Mouse (Mus musculus) neural tube, embryonic 15.5 days (tissue): Measurements from ENCODE around the gene Elovl4. TPM values are rescaled to one million over a fixed set of nuclear protein-coding genes. Genes with fewer than 3 reads are reported as not detected.

ENCODE experiments used
- ATAC-seq: fragments of 200-750 bp; cut with Nextera tagmentation; 2 replicates; pipeline ENCODE4 v1.8.0; 2017; ENCODE audit warnings: mild to moderate bottlenecking, moderate TSS enrichment, moderate library complexity; ENCODE audit not compliant: low FRiP score
- H3K27ac ChIP-seq: fragments of 300-500 bp; sonication (generic); replicated peaks from 2 replicates; pipeline ENCODE4 v1.5.1; 2015; ENCODE audit warnings: mild to moderate bottlenecking, inconsistent platforms
- H3K27me3 ChIP-seq: fragments of 300-500 bp; sonication (generic); replicated peaks from 2 replicates; pipeline ENCODE4 v1.6.1; 2015; ENCODE audit warnings: inconsistent platforms
- H3K36me3 ChIP-seq: fragments of 300-500 bp; sonication (generic); 2 replicates; pipeline ENCODE4 v1.6.1; 2015; ENCODE audit warnings: inconsistent platforms
- H3K4me1 ChIP-seq: fragments of 300-500 bp; sonication (generic); 2 replicates; pipeline ENCODE4 v1.6.1; 2015; ENCODE audit warnings: inconsistent platforms
- H3K4me2 ChIP-seq: fragments of 300-500 bp; sonication (generic); 2 replicates; pipeline ENCODE4 v1.6.1; 2015; ENCODE audit warnings: inconsistent platforms, mild to moderate bottlenecking, moderate library complexity
- H3K4me3 ChIP-seq: fragments of 300-500 bp; sonication (generic); replicated peaks from 2 replicates; pipeline ENCODE4 v1.5.1; 2015; ENCODE audit warnings: mild to moderate bottlenecking, inconsistent platforms
- H3K9ac ChIP-seq: fragments of 300-500 bp; sonication (generic); replicated peaks from 2 replicates; pipeline ENCODE4 v1.6.1; 2015; ENCODE audit warnings: mild to moderate bottlenecking, inconsistent platforms
- H3K9me3 ChIP-seq: fragments of 300-500 bp; sonication (generic); replicated peaks from 2 replicates; pipeline ENCODE4 v1.6.1; 2016; ENCODE audit warnings: inconsistent platforms
- WGBS: fragments of 180-500 bp; shearing (Covaris S2); methylation state at CpG from one replicate; pipeline ENCODE4 v1.1.7; 2015; ENCODE audit warnings: mixed read lengths; 5-methylcytosine and 5-hydroxymethylcytosine counted together
- polyA plus RNA-seq: library from polyadenylated mRNA; unstranded; fragments of >200 nt; fragmentation: Nextera tagmentation; extraction: Ambion mirVana; gene quantifications from 2 replicates; pipeline ENCODE4 v1.2.1, GENCODE M21; 2015

Gene Elovl4
- polyA plus RNA-seq: 116 and 139 TPM in 2 replicates

- H3K36me3 ChIP-seq: no peaks in the 10 kb centered on the region
- no peaks in the 10 kb centered on the region for H3K27me3 ChIP-seq
- H3K27ac ChIP-seq: peak within 1 kb of the TSS; percentile 94
- H3K4me1 ChIP-seq: peaks cover 34% of the 10 kb centered on the region
- peak within 1 kb of the TSS; percentile 80 for H3K4me2 ChIP-seq
- peak within 1 kb of the TSS; percentile 90 for H3K4me3 ChIP-seq
- WGBS: under 1% methylated on average over 65 of the region's 71 CpGs
- no peaks in the 10 kb centered on the region for H3K9me3 ChIP-seq
- ATAC-seq: peak; percentile 95
- peak within 1 kb of the TSS; percentile 94 for H3K9ac ChIP-seq
Measured at GRCm38 (mm10) chr9:83805977-83806815, at the start of gene Elovl4. Gene Elovl4 (minus strand): TSS chr9:83806277.

- Histone ChIP-seq H3K36me3 (no peaks in the 10 kb centered on the region), H3K9ac (no peak overlapping the region), H3K4me3 (no peak overlapping the region), H3K27ac (no peak overlapping the region), H3K27me3 (no peaks in the 10 kb centered on the region), H3K4me1 (no peaks in the 10 kb centered on the region), H3K4me2 (no peak overlapping the region), H3K9me3 (no peaks in the 10 kb centered on the region)
- 94% methylated on average over 3 of the region's 3 CpGs for WGBS
- no peak for ATAC-seq
Measured at GRCm38 (mm10) chr9:83852464-83852863, 46.4 kb upstream of the Elovl4 start.

- peak; percentile 56 for ATAC-seq
Measured at GRCm38 (mm10) chr9:83834748-83835313, 28.8 kb upstream of the Elovl4 start.

GRCm38 (mm10) chr9:83833811-83834747 lies 28.0 kb upstream of the Elovl4 start, which contains the start of gene Ttk:
Gene Ttk (plus strand): TSS chr9:83834689.
- no peaks in the 10 kb centered on the region for H3K36me3 ChIP-seq
- H3K4me1 ChIP-seq: peaks cover 5% of the 10 kb centered on the region
- H3K27ac ChIP-seq: peak within 1 kb of the TSS; percentile 97
- H3K4me3 ChIP-seq: peak within 1 kb of the TSS; percentile 72
- ATAC-seq: peak; percentile 100
- under 1% methylated on average over 38 of the region's 38 CpGs for WGBS
- no peaks in the 10 kb centered on the region for H3K9me3 ChIP-seq
- no peaks in the 10 kb centered on the region for H3K27me3 ChIP-seq
- peak within 1 kb of the TSS; percentile 76 for H3K9ac ChIP-seq
- H3K4me2 ChIP-seq: peak within 1 kb of the TSS; percentile 97

More at GRCm38 (mm10) chr9:83834748-83835313, 28.8 kb upstream of the Elovl4 start:
- peak overlapping the region; percentile 59 for H3K9ac ChIP-seq
- H3K9me3 ChIP-seq: no peaks in the 10 kb centered on the region
- H3K36me3 ChIP-seq: no peaks in the 10 kb centered on the region
- WGBS: 3% methylated on average over 22 of the region's 27 CpGs
- H3K4me3 ChIP-seq: peak overlapping the region; percentile 72
- no peak overlapping the region for H3K27ac ChIP-seq
- no peaks in the 10 kb centered on the region for H3K27me3 ChIP-seq
- peaks cover 5% of the 10 kb centered on the region for H3K4me1 ChIP-seq
- peak overlapping the region; percentile 97 for H3K4me2 ChIP-seq

- 71% methylated on average over 8 of the region's 8 CpGs for WGBS
- no peaks in the 10 kb centered on the region for H3K9me3 ChIP-seq
- no peak overlapping the region for H3K9ac ChIP-seq
- H3K36me3 ChIP-seq: no peaks in the 10 kb centered on the region
- no peak for ATAC-seq
- H3K27ac ChIP-seq: no peak overlapping the region
- no peak overlapping the region for H3K4me3 ChIP-seq
- H3K4me1 ChIP-seq: peaks cover 5% of the 10 kb centered on the region
- no peak overlapping the region for H3K4me2 ChIP-seq
- H3K27me3 ChIP-seq: no peaks in the 10 kb centered on the region
Measured at GRCm38 (mm10) chr9:83831152-83831551, 25.1 kb upstream of the Elovl4 start.

- no peaks in the 10 kb centered on the region for H3K36me3 ChIP-seq
- no peak overlapping the region for H3K27ac ChIP-seq
- H3K4me2 ChIP-seq: no peak overlapping the region
- no peak overlapping the region for H3K4me3 ChIP-seq
- H3K27me3 ChIP-seq: no peaks in the 10 kb centered on the region
- no peaks in the 10 kb centered on the region for H3K9me3 ChIP-seq
- H3K4me1 ChIP-seq: peaks cover 3% of the 10 kb centered on the region
- ATAC-seq: no peak
- H3K9ac ChIP-seq: no peak overlapping the region
- WGBS: 83% methylated on average over 5 of the region's 5 CpGs
Measured at GRCm38 (mm10) chr9:83829896-83830295, 23.8 kb upstream of the Elovl4 start.

GRCm38 (mm10) chr9:83822925-83823324 lies 16.8 kb upstream of the Elovl4 start:
- no peaks in the 10 kb centered on the region for H3K4me1 ChIP-seq
- H3K27me3 ChIP-seq: no peaks in the 10 kb centered on the region
- no peak overlapping the region for H3K4me2 ChIP-seq
- no peak overlapping the region for H3K4me3 ChIP-seq
- no peak overlapping the region for H3K27ac ChIP-seq
- no peak for ATAC-seq
- no peaks in the 10 kb centered on the region for H3K9me3 ChIP-seq
- 80% methylated on average over 5 of the region's 5 CpGs for WGBS
- no peaks in the 10 kb centered on the region for H3K36me3 ChIP-seq
- no peak overlapping the region for H3K9ac ChIP-seq

GRCm38 (mm10) chr9:83820976-83821375 lies 14.9 kb upstream of the Elovl4 start:
- no peak for ATAC-seq
- H3K27ac ChIP-seq: no peak overlapping the region
- no peaks in the 10 kb centered on the region for H3K27me3 ChIP-seq
- 94% methylated on average over 2 of the region's 2 CpGs for WGBS
- no peaks in the 10 kb centered on the region for H3K9me3 ChIP-seq
- no peak overlapping the region for H3K9ac ChIP-seq
- no peaks in the 10 kb centered on the region for H3K4me1 ChIP-seq
- H3K4me2 ChIP-seq: no peak overlapping the region
- no peak overlapping the region for H3K4me3 ChIP-seq
- H3K36me3 ChIP-seq: no peaks in the 10 kb centered on the region

GRCm38 (mm10) chr9:83819188-83819587 lies 13.1 kb upstream of the Elovl4 start:
- no peak overlapping the region for H3K4me3 ChIP-seq
- H3K27ac ChIP-seq: no peak overlapping the region
- no peak overlapping the region for H3K4me2 ChIP-seq
- no peaks in the 10 kb centered on the region for H3K9me3 ChIP-seq
- no peak overlapping the region for H3K9ac ChIP-seq
- 71% methylated on average over 7 of the region's 7 CpGs for WGBS
- H3K27me3 ChIP-seq: no peaks in the 10 kb centered on the region
- H3K36me3 ChIP-seq: no peaks in the 10 kb centered on the region
- H3K4me1 ChIP-seq: no peaks in the 10 kb centered on the region
- no peak for ATAC-seq

GRCm38 (mm10) chr9:83807562-83807961 lies 1.5 kb upstream of the Elovl4 start:
- 4% methylated on average over 2 of the region's 2 CpGs for WGBS

More at GRCm38 (mm10) chr9:83807562-83807961, 1.5 kb upstream of the Elovl4 start:
- H3K36me3 ChIP-seq: no peaks in the 10 kb centered on the region
- H3K4me2 ChIP-seq: no peak overlapping the region
- no peak overlapping the region for H3K27ac ChIP-seq
- no peaks in the 10 kb centered on the region for H3K9me3 ChIP-seq
- no peak overlapping the region for H3K4me3 ChIP-seq
- H3K27me3 ChIP-seq: no peaks in the 10 kb centered on the region
- H3K4me1 ChIP-seq: peaks cover 25% of the 10 kb centered on the region
- H3K9ac ChIP-seq: no peak overlapping the region
- no peak for ATAC-seq
